Mouse (Mus musculus) G1E (cell line): ENCODE results near the gene Lsm2. TPM values are rescaled to one million over a fixed set of nuclear protein-coding genes. Genes with fewer than 3 reads are reported as not detected.

Experiments used
- ATAC-seq: 2 replicates; pipeline ENCODE4 v1.8.0; 2016; ENCODE audit warnings: mild to moderate bottlenecking; ENCODE audit not compliant: insufficient number of reproducible peaks, poor library complexity, low FRiP score, severe bottlenecking; ENCODE audit errors: extremely low read depth
- DNase-seq: peaks from one replicate; pipeline ENCODE4 v3.0.0; 2012; ENCODE audit warnings: low spot score
- H3K27me3 ChIP-seq: 2 replicates; pipeline ENCODE4 v1.6.1; 2012; ENCODE audit warnings: mild to moderate bottlenecking, low read length, inconsistent platforms; ENCODE audit not compliant: insufficient read depth
- H3K36me3 ChIP-seq: replicated peaks from 2 replicates; pipeline ENCODE3; 2012; ENCODE audit warnings: mild to moderate bottlenecking, inconsistent platforms
- H3K4me1 ChIP-seq: 2 replicates; pipeline ENCODE4 v1.6.1; 2012; ENCODE audit warnings: low read depth, low read length, inconsistent platforms, mixed read lengths; ENCODE audit not compliant: insufficient read depth
- H3K4me3 ChIP-seq: 2 replicates; pipeline ENCODE4 v1.5.1; 2012; ENCODE audit warnings: low read depth, mild to moderate bottlenecking, inconsistent platforms, low read length, moderate library complexity, mixed read lengths
- H3K9me3 ChIP-seq: replicated peaks from 2 replicates; pipeline ENCODE4 v1.6.1; 2012; ENCODE audit warnings: inconsistent platforms
- CTCF ChIP-seq: IDR thresholded peaks from 2 replicates; pipeline ENCODE4 v1.5.1; 2012; ENCODE audit warnings: low read depth, low read length, inconsistent platforms, mixed read lengths
- GATA1 ChIP-seq: IDR thresholded peaks from 2 replicates; pipeline ENCODE4 v1.6.1; 2012; ENCODE audit warnings: borderline replicate concordance, low read length, inconsistent platforms, mixed read lengths
- GATA2 ChIP-seq: IDR thresholded peaks from 2 replicates; pipeline ENCODE4 v1.6.1; 2012; ENCODE audit warnings: low read depth, low read length, inconsistent platforms, borderline replicate concordance
- POLR2AphosphoS5 ChIP-seq: IDR thresholded peaks from 2 replicates; pipeline ENCODE4 v1.6.1; 2012; ENCODE audit warnings: low read depth, low read length, inconsistent platforms; ENCODE audit not compliant: insufficient replicate concordance
- TAL1 ChIP-seq: conservative IDR thresholded peaks from 2 replicates; pipeline ENCODE4 v1.6.1; 2012; ENCODE audit warnings: low read depth, low read length, inconsistent platforms, mixed read lengths
- polyA plus RNA-seq: library from polyadenylated mRNA; stranded (reverse); fragments of >175 nt; gene quantifications from 2 replicates; pipeline ENCODE4 v1.2.3, GENCODE M21; 2012
- total RNA-seq, 2 experiments: library from RNA; stranded (forward) in 1 of 2; stranded (reverse) in 1 of 2; fragments of 200-1000 nt in 1 of 2; fragments of >200 nt in 1 of 2; fragmentation: Nextera tagmentation in 1 of 2; gene quantifications; 2 replicates each; pipeline ENCODE4 v1.2.3; 2014 to 2017

Lsm2 gene
- total and polyA plus RNA-seq, 3 experiments: 71.9 to 263 (median 195) TPM

- ATAC-seq: no peak; the same call in 1 of the 2 replicates
- H3K36me3 ChIP-seq: peaks cover 35% of the 10 kb centered on the region
- TF ChIP-seq POLR2AphosphoS5: peak; percentile 68; the same call in 1 of the 2 replicates
- no peak for TF ChIP-seq GATA2
- no peak for TF ChIP-seq TAL1
- H3K4me1 ChIP-seq: peaks cover 25% of the 10 kb centered on the region
- peak overlapping the region; percentile 96 for H3K4me3 ChIP-seq
- no peaks in the 10 kb centered on the region for H3K9me3 ChIP-seq
- no peak for DNase-seq
- H3K27me3 ChIP-seq: no peaks in the 10 kb centered on the region
Measured at GRCm38 (mm10) chr17:34950514-34951455, 30.9 kb upstream of the Lsm2 start.

DNA sequence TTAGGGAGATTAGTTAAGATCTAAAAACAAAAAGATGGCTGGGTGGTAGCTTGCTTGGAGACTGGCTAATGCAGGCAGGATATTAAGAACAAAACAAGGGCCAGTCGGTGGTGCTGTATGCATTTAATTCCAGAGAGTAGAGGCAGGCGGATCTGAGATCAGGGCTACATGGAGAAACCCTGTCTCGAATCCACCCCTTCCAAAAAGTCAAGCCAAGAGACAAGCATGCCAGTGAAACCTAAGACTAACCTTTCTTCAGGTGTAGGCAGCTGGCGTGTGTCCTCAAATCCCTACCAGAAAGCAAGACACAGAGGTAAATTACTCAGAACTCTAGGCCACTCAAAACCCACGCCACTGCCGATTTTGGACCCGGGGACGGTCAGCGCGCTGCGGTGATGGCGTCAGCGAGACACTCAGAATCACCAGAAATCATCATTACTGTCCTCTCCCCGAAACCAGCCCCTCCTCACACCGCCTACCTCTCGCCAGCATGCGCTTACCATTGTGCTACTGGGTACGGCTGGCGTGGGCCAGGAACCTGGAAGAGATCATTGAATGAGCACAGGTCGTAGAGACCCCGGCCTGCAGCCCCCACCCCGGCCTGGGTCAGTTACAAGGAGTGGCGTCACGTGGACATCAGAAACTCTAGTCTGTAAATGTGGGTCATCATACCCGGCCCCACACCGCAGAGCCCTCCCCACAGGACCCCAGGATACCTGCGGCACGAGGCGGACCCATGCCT lies 29.9 kb upstream of the Lsm2 start:
- H3K27me3 ChIP-seq: no peaks in the 10 kb centered on the region
- no peak for ATAC-seq
- H3K4me3 ChIP-seq: peak overlapping the region; percentile 96
- H3K4me1 ChIP-seq: peaks cover 25% of the 10 kb centered on the region
- DNase-seq: no peak
- H3K36me3 ChIP-seq: peaks cover 35% of the 10 kb centered on the region
- no peaks in the 10 kb centered on the region for H3K9me3 ChIP-seq
- no peak for TF ChIP-seq TAL1
- no peak for TF ChIP-seq GATA2
- TF ChIP-seq CTCF: no peak
- TF ChIP-seq POLR2AphosphoS5: no peak
- no peak for TF ChIP-seq GATA1

DNA sequence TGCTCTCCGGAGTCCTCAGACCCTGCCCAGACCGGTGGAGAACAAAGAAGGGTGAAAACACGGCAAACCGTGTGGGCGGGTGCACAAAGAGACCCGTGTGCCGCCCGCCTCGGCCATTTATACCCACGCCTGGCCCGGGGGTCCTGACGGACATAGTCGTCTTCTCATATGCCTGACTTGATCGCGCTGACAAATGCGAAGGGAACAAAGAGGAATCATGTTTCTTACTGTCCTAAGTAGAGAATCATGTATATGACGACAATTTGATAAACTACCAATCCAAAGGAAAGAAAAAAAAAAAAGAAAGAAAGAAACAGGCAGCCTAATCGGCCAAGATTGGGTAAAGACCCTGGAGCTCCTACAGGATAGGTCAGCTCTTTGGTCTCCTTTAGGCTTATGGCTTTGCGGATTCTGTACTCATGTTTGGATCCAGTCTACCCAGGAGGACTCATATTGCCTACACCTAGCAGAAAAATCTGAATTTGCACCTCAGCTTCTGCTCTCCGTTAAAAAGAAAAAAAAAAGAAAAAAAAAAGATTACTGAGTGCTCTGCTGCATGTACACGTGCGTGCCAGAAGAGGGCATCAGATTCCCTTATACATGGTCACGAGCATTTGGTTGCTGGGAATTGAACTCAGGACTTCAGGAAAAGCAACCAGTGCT lies 29.2 kb upstream of the Lsm2 start:
- DNase-seq (peak; percentile 90), ATAC-seq (peak; percentile 48)
- TF ChIP-seq CTCF (peak; percentile 57), GATA1 (no peak), POLR2AphosphoS5 (peak; percentile 96)
- Histone ChIP-seq H3K36me3 (peaks cover 35% of the 10 kb centered on the region), H3K9me3 (peaks cover 3% of the 10 kb centered on the region), H3K4me1 (peaks cover 25% of the 10 kb centered on the region), H3K4me3 (peak overlapping the region; percentile 96), H3K27me3 (no peaks in the 10 kb centered on the region)

DNA sequence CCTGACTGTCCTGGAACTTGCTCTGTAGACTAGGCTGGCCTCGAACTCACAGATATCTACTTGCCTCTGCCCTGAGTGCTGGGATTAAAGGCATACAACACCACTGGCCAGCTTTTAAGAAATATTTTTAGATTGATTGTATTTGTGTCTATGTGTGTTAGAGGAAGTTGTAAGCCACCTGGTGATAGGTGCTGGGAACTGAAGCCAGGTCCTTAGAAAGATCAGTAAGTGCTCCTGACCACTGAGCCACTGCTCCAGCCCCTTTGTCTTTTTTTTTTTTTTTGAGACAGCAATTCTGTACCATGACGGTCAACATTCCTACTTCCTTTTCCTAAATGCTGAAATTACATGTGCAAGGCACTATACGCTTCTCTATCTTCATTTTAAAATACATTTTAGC lies 28.4 kb upstream of the Lsm2 start:
- DNase-seq (no peak), ATAC-seq (no peak)
- Histone ChIP-seq H3K36me3 (peaks cover 34% of the 10 kb centered on the region), H3K9me3 (peaks cover 6% of the 10 kb centered on the region), H3K27me3 (no peaks in the 10 kb centered on the region), H3K4me3 (peak overlapping the region; percentile 96; the same call in 1 of the 2 replicates), H3K4me1 (peaks cover 25% of the 10 kb centered on the region)
- TF ChIP-seq TAL1: no peak
- no peak for TF ChIP-seq GATA1
- no peak for TF ChIP-seq GATA2
- no peak for TF ChIP-seq POLR2AphosphoS5
- no peak for TF ChIP-seq CTCF

- peaks cover 10% of the 10 kb centered on the region for H3K9me3 ChIP-seq
- no peak for TF ChIP-seq POLR2AphosphoS5
- no peak for TF ChIP-seq TAL1
- TF ChIP-seq GATA1: no peak
- no peak for TF ChIP-seq GATA2
- TF ChIP-seq CTCF: no peak
Measured at GRCm38 (mm10) chr17:34953904-34954303, 27.8 kb upstream of the Lsm2 start.

DNA sequence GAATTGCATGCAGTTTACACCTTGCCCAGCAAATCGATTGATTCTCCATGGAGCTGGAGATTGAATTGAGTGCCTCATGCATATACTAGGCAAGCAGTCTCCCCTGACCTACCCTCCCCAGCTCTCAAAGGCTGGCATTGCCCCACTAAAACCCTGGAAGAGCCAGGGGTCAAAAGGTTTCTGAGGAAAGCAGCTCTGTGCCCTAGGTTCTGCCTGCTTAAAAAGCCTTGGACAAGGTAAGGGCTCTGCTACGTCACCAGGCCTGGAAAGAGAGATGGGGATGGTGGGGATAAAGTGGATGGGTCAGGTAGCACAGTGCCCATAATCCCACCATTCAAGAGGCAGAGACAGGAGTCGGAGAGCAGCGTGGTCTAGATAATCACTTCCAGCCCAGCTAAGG lies 26.8 kb upstream of the Lsm2 start:
- no peak for TF ChIP-seq GATA1
- no peak for TF ChIP-seq TAL1
- no peak for TF ChIP-seq CTCF
- no peak for TF ChIP-seq POLR2AphosphoS5
- no peak for TF ChIP-seq GATA2
- peaks cover 14% of the 10 kb centered on the region for H3K9me3 ChIP-seq
- H3K27me3 ChIP-seq: no peaks in the 10 kb centered on the region
- DNase-seq: no peak
- H3K36me3 ChIP-seq: peaks cover 22% of the 10 kb centered on the region
- ATAC-seq: no peak
- no peak overlapping the region for H3K4me3 ChIP-seq
- peaks cover 21% of the 10 kb centered on the region for H3K4me1 ChIP-seq

More at GRCm38 (mm10) chr17:34953904-34954303, 27.8 kb upstream of the Lsm2 start:
- Histone ChIP-seq H3K27me3 (no peaks in the 10 kb centered on the region), H3K4me1 (peaks cover 21% of the 10 kb centered on the region), H3K36me3 (peaks cover 27% of the 10 kb centered on the region), H3K4me3 (no peak overlapping the region)
- ATAC-seq (no peak), DNase-seq (no peak)
